In the genomic region with DNA sequence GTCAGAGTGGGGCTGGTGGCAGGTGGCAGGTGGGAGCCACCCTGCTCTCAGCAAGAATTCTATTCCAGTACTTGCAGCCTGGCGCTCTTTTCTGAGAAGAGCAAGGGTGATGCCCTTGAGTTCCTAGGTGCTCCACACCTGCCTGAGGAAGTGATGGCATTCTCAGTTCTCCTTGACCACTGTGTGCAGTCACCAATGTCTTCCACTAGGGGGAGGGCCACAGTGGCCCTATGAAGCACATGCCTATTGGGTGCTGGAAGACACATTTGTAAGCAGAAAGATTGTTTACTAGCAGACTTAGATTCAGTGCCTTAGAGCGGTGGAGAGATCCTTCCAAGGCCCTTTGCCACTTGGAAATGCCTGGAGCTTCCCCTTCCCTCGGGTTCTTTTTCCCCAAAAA, we compare ENCODE assay signal across 9 mouse cellular contexts. TPM values are rescaled to one million over a fixed set of nuclear protein-coding genes. Genes with fewer than 3 reads are reported as not detected.
DNase-seq lines count a peak whose midpoint lies in the region; ATAC-seq lines count a peak whose summit lies in the region.
"Had no signal": no experiment of that assay in that cellular context is flagged by ENCODE, and none has a peak within 500 bp of the region (broad histone marks: within the 10 kb centered on the region; RNA-seq: fewer than 3 reads in every experiment).

No protein-coding gene starts in this region.

- no peaks in the 10 kb centered on the region for H3K27me3 ChIP-seq in midbrain, embryonic 10.5 days (ENCODE audit: low read depth, poor library complexity, severe bottlenecking)
- no peaks in the 10 kb centered on the region for H3K27me3 ChIP-seq in midbrain, embryonic 14.5 days (ENCODE audit: control insufficient read depth, insufficient read depth, low read length)
- H3K27me3 ChIP-seq: heart, embryonic 15.5 days had no signal

- no peak overlapping the region for H3K27ac ChIP-seq in midbrain, embryonic 10.5 days (replicated peaks)
- H3K27ac ChIP-seq in midbrain, embryonic 14.5 days (replicated peaks; ENCODE audit: low read depth, low read length) = no peak overlapping the region
- H3K27ac ChIP-seq: heart, embryonic 15.5 days had no signal

- no peak overlapping the region for H3K4me3 ChIP-seq in midbrain, embryonic 10.5 days
- H3K4me3 ChIP-seq in midbrain, embryonic 14.5 days (replicated peaks; ENCODE audit: low read depth, low read length) = no peak overlapping the region
- H3K4me3 ChIP-seq: heart, embryonic 15.5 days had no signal

- ATAC-seq in midbrain, embryonic 14.5 days (ENCODE audit: low FRiP score, low TSS enrichment) = no peak
- peak; percentile 64 to 71 for ATAC-seq in hematopoietic stem cell, adult 5-6 weeks (replicated peaks in 1 of 2; ENCODE audit: insufficient read depth in 1 of 2, low FRiP score in 2 of 2, low TSS enrichment in 1 of 2, low read depth in 1 of 2, poor library complexity in 2 of 2, severe bottlenecking in 2 of 2)

- H3K36me3 ChIP-seq in midbrain, embryonic 10.5 days = peaks cover 96% of the 10 kb centered on the region
- peaks cover 94% of the 10 kb centered on the region for H3K36me3 ChIP-seq in midbrain, embryonic 14.5 days (ENCODE audit: control insufficient read depth, insufficient read depth, low read length)

- H3K4me1 ChIP-seq in midbrain, embryonic 10.5 days = no peaks in the 10 kb centered on the region
- H3K4me1 ChIP-seq in midbrain, embryonic 14.5 days (ENCODE audit: control insufficient read depth, insufficient read depth, low read length) = no peaks in the 10 kb centered on the region
- H3K4me1 ChIP-seq: heart, embryonic 15.5 days had no signal

- no peak overlapping the region for H3K9ac ChIP-seq in midbrain, embryonic 14.5 days (replicated peaks; ENCODE audit: low read length)
- H3K9ac ChIP-seq: heart, embryonic 15.5 days had no signal

- 86% methylated on average over 3 of the region's 3 CpGs for WGBS in midbrain, embryonic 10.5 days
- 96% methylated on average over 3 of the region's 3 CpGs for WGBS in midbrain, embryonic 14.5 days

- H3K4me2 ChIP-seq in midbrain, embryonic 14.5 days (ENCODE audit: low read length) = no peak overlapping the region
- H3K4me2 ChIP-seq: heart, embryonic 15.5 days had no signal

- peak; percentile 13 to 44 for DNase-seq in adrenal gland, adult (ENCODE audit: inconsistent age in 2 of 2, low spot score in 1 of 2)
- no peak for DNase-seq in adrenal gland, postnatal 4 days (ENCODE audit: low spot score in 2 of 2)
- peak; percentile 21 for DNase-seq in midbrain, embryonic 10.5 days (ENCODE audit: low spot score)
- DNase-seq in midbrain, embryonic 14.5 days = no peak
- DNase-seq in spleen, adult 12 weeks (ENCODE audit: low spot score) = peak; percentile 17
- DNase-seq in gastrocnemius, postnatal 10 days = no peak
- DNase-seq in right cerebral cortex, postnatal 10 days (ENCODE audit: low spot score in 2 of 2) = no peak

- H3K9me3 ChIP-seq in midbrain, embryonic 10.5 days (replicated peaks) = no peaks in the 10 kb centered on the region
- H3K9me3 ChIP-seq in midbrain, embryonic 14.5 days (ENCODE audit: control insufficient read depth, low read length) = no peaks in the 10 kb centered on the region
- H3K9me3 ChIP-seq: heart, embryonic 15.5 days had no signal

RNA-seq across cellular contexts. Expression of gene Atg16l1, which starts 10.6 kb away (rescaled TPM):
- 10 to 100 TPM; 41.8 to 44.7 TPM for total RNA-seq in adrenal gland, postnatal 4 days (2021)
- polyA plus RNA-seq in midbrain, embryonic 10.5 days (2016; fragmentation: Nextera tagmentation; extraction: Ambion mirVana) = 33.2 and 39.8 TPM in 2 replicates
- polyA plus RNA-seq in midbrain, embryonic 14.5 days (2014; fragmentation: Nextera tagmentation; extraction: Ambion mirVana) = 66.5 and 77.2 TPM in 2 replicates
- total RNA-seq in hematopoietic stem cell, adult 5-6 weeks (2017) = 62.1 and 74.7 TPM in 2 replicates
- 10 to 100 TPM; 16.2 to 20.9 TPM for total RNA-seq in gastrocnemius, postnatal 10 days (2021)

RNA-seq across cellular contexts. Expression of gene Sag, which starts 37.2 kb away (rescaled TPM):
- total RNA-seq in adrenal gland, postnatal 4 days (2021) = 1 to 10 TPM; 1.7 to 2.0 TPM
- polyA plus RNA-seq in midbrain, embryonic 10.5 days (2016; fragmentation: Nextera tagmentation; extraction: Ambion mirVana) = 2.2 and 2.7 TPM in 2 replicates
- 2.1 and 3.0 TPM in 2 replicates for polyA plus RNA-seq in midbrain, embryonic 14.5 days (2014; fragmentation: Nextera tagmentation; extraction: Ambion mirVana)
- total RNA-seq in hematopoietic stem cell, adult 5-6 weeks (2017) = 0.69 and 0.88 TPM in 2 replicates
- under 1 TPM; 0.14 to 0.32 TPM for total RNA-seq in gastrocnemius, postnatal 10 days (2021)

Comparison
In these comparisons a context has a peak if more than half of its experiments do, and no peak if none do; other contexts are left out.
1. DNase-seq: peak in adrenal gland, adult (2 of 2), midbrain, embryonic 10.5 days (single experiment) and spleen, adult 12 weeks (single experiment); none in adrenal gland, postnatal 4 days (0 of 2), midbrain, embryonic 14.5 days (single experiment), gastrocnemius, postnatal 10 days (single experiment) and right cerebral cortex, postnatal 10 days (0 of 2).